Mouse (Mus musculus): ENCODE measurements around the gene Olfr1176. TPM values are rescaled to one million over a fixed set of nuclear protein-coding genes. Genes with fewer than 3 reads are reported as not detected.

Olfr1176 gene
- polyA plus RNA-seq (2012; rRNA removed), result not detected in 2 replicates

DNA sequence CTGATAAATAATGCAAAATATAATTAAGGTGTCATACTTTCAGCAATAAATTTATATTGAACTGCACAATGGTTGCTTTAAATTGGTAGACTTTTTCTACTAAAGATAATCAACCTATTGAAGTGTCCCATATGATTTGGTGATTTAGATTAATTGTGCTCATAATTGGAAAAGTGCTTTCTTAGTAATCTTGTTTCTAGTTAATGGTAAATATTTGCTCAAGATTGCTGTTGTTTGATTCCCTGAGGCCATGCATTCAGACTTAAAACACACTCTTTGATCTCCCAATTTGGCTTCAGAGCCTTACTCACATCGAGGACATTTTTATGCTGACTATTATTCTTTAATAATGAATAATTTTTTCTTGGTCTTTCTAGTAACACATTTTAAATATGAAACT is at the start of gene Olfr1176:
Olfr1176 (plus strand) TSS at position 301 of the 400 bp plus-strand sequence.
- Histone ChIP-seq H3K4me1 (replicated peaks; ENCODE audit: control insufficient read depth, insufficient read depth, low read length) (no peaks in the 10 kb centered on the region), H3K36me3 (ENCODE audit: control insufficient read depth, insufficient read depth, low read length) (no peaks in the 10 kb centered on the region), H3K4me3 (ENCODE audit: control insufficient read depth, insufficient read depth, low read length) (no peak within 1 kb of the TSS), H3K27ac (ENCODE audit: control insufficient read depth, insufficient read depth, low read length) (no peak within 1 kb of the TSS), H3K27me3 (ENCODE audit: control insufficient read depth, insufficient read depth, low read length) (no peaks in the 10 kb centered on the region)
- no peak for DNase-seq
- TF ChIP-seq POLR2A (IDR thresholded peaks at IDR 0.05; ENCODE audit: control insufficient read depth, extremely low read depth, insufficient read depth, low read length, poor library complexity), result no peak
- no peak for TF ChIP-seq CTCF (IDR thresholded peaks at IDR 0.05; ENCODE audit: borderline replicate concordance, control insufficient read depth, extremely low read depth, insufficient read depth, low read length, poor library complexity)
- 76% methylated on average over 1 of the region's 1 CpGs for WGBS

DNA sequence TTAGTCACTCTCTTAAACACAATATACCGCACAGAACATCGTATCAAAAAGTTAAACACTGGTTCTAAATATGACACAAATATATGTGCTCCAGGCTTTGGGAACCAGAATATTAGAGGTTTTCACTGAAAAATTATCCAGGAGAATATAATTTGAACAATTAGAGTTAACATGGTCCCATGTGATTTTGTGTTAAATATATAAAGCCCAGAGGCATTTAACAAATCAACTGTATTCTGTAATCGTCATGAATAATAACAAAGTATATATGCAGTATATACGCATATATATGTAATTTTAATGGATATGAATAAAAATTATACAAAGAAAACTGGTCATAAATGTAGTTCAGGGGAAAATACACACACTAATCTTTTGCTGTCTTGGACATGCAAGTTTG is 21.5 kb upstream of the Olfr1176 start, which contains the start of gene Olfr1174-ps:
Olfr1174-ps (minus strand) TSS at position 101 of the 400 bp plus-strand sequence.
- H3K36me3 ChIP-seq (ENCODE audit: control insufficient read depth, insufficient read depth, low read length), result no peaks in the 10 kb centered on the region
- TF ChIP-seq CTCF (IDR thresholded peaks at IDR 0.05; ENCODE audit: borderline replicate concordance, control insufficient read depth, extremely low read depth, insufficient read depth, low read length, poor library complexity), result no peak
- no peak for TF ChIP-seq POLR2A (IDR thresholded peaks at IDR 0.05; ENCODE audit: control insufficient read depth, extremely low read depth, insufficient read depth, low read length, poor library complexity)
- DNase-seq, result no peak
- no peak within 1 kb of the TSS for H3K27ac ChIP-seq (ENCODE audit: control insufficient read depth, insufficient read depth, low read length)
- 97% methylated on average over 4 of the region's 4 CpGs for WGBS
- no peak within 1 kb of the TSS for H3K4me3 ChIP-seq (ENCODE audit: control insufficient read depth, insufficient read depth, low read length)
- H3K27me3 ChIP-seq (ENCODE audit: control insufficient read depth, insufficient read depth, low read length), result no peaks in the 10 kb centered on the region
- H3K4me1 ChIP-seq (replicated peaks; ENCODE audit: control insufficient read depth, insufficient read depth, low read length), result no peaks in the 10 kb centered on the region

DNA sequence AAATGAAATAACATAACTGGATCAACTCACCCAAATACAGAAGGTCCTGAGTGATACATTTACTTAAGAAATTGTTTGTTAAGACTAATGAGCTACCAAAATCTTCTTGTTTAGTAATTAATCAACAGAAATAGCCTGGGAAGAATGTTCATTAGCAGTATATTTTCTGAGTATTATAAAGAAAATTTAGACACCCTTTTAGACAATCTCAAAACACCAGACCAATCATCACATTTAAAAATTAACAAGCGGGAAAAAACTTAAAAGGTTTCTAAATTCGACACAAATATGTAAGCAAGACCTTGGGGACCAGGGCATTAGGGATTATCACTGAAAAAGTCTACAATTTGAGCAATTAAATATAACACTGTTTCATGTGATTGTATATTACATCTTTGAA is 9.4 kb upstream of the Olfr1176 start, which contains the start of gene Olfr1175-ps:
Olfr1175-ps (minus strand) TSS at position 101 of the 400 bp plus-strand sequence.
- no peaks in the 10 kb centered on the region for H3K4me1 ChIP-seq (replicated peaks; ENCODE audit: control insufficient read depth, insufficient read depth, low read length)
- H3K4me3 ChIP-seq (ENCODE audit: control insufficient read depth, insufficient read depth, low read length), result no peak within 1 kb of the TSS
- H3K36me3 ChIP-seq (ENCODE audit: control insufficient read depth, insufficient read depth, low read length), result no peaks in the 10 kb centered on the region
- H3K27me3 ChIP-seq (ENCODE audit: control insufficient read depth, insufficient read depth, low read length), result no peaks in the 10 kb centered on the region
- no peak for TF ChIP-seq POLR2A (IDR thresholded peaks at IDR 0.05; ENCODE audit: control insufficient read depth, extremely low read depth, insufficient read depth, low read length, poor library complexity)
- no peak for DNase-seq
- H3K27ac ChIP-seq (ENCODE audit: control insufficient read depth, insufficient read depth, low read length), result no peak within 1 kb of the TSS
- WGBS, result 89% methylated on average over 2 of the region's 2 CpGs

DNA sequence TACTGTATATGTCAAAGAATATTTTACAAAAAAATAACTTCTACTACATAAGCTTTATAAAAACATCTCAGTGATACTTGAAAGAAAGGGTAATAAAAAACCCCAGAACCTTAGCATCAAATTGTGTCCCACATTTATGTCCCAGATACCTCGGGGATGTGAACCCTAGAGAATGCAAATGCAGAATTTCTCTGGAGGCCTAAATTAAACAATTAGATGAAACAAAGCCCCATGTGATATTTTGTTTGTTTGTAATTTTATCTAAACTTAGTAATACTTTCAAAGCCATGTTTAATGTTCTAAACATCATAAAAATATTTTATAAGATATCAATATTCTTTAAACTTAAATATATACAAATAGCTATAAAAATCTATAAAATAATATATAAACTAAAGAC is 9.9 kb downstream of the Olfr1176 start, which contains the start of gene Olfr1177-ps:
Olfr1177-ps (minus strand) TSS at position 101 of the 400 bp plus-strand sequence.
- Histone ChIP-seq H3K27ac (ENCODE audit: control insufficient read depth, insufficient read depth, low read length) (no peak within 1 kb of the TSS), H3K36me3 (ENCODE audit: control insufficient read depth, insufficient read depth, low read length) (no peaks in the 10 kb centered on the region), H3K4me1 (replicated peaks; ENCODE audit: control insufficient read depth, insufficient read depth, low read length) (no peaks in the 10 kb centered on the region), H3K4me3 (ENCODE audit: control insufficient read depth, insufficient read depth, low read length) (no peak within 1 kb of the TSS), H3K27me3 (ENCODE audit: control insufficient read depth, insufficient read depth, low read length) (no peaks in the 10 kb centered on the region)
- TF ChIP-seq CTCF (IDR thresholded peaks at IDR 0.05; ENCODE audit: borderline replicate concordance, control insufficient read depth, extremely low read depth, insufficient read depth, low read length, poor library complexity) (no peak), POLR2A (IDR thresholded peaks at IDR 0.05; ENCODE audit: control insufficient read depth, extremely low read depth, insufficient read depth, low read length, poor library complexity) (no peak)
- no peak for DNase-seq
- WGBS, result 87% methylated on average over 1 of the region's 1 CpGs

- H3K27me3 ChIP-seq (ENCODE audit: control insufficient read depth, insufficient read depth, low read length), result no peaks in the 10 kb centered on the region
- WGBS, result 4% methylated on average over 2 of the region's 2 CpGs
- TF ChIP-seq POLR2A (IDR thresholded peaks at IDR 0.05; ENCODE audit: control insufficient read depth, extremely low read depth, insufficient read depth, low read length, poor library complexity) (no peak), CTCF (IDR thresholded peaks at IDR 0.05; ENCODE audit: borderline replicate concordance, control insufficient read depth, extremely low read depth, insufficient read depth, low read length, poor library complexity) (no peak)
- H3K4me1 ChIP-seq (replicated peaks; ENCODE audit: control insufficient read depth, insufficient read depth, low read length), result no peaks in the 10 kb centered on the region
- no peak overlapping the region for H3K4me3 ChIP-seq (ENCODE audit: control insufficient read depth, insufficient read depth, low read length)
- DNase-seq, result no peak
- H3K27ac ChIP-seq (ENCODE audit: control insufficient read depth, insufficient read depth, low read length), result no peak overlapping the region
- H3K36me3 ChIP-seq (ENCODE audit: control insufficient read depth, insufficient read depth, low read length), result no peaks in the 10 kb centered on the region
Observed at GRCm38 (mm10) chr2:88356304-88356703, 19.8 kb downstream of the Olfr1176 start.

DNA sequence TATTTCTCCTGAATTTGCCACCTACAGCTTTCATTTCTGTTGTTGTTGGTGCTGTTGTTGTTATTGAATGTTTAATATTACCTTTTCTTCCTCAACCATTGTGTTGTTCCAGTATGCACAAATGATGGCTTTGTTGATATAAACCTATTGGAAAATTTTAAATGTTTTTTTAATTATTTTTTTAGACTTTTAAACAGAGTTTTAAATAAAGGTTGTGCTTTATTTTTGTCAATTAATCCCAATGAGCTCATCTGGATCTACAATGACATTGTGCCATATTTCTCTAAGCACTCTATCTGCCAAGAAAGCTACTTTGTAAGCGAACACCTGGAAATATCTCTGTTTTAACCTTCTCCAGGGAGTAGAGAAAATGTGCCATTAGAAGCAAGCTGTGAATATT is 50.2 kb downstream of the Olfr1176 start, which contains the start of gene Olfr1178:
Olfr1178 (plus strand) TSS at position 301 of the 400 bp plus-strand sequence.
- Histone ChIP-seq H3K27ac (ENCODE audit: control insufficient read depth, insufficient read depth, low read length) (no peak within 1 kb of the TSS), H3K4me3 (ENCODE audit: control insufficient read depth, insufficient read depth, low read length) (no peak within 1 kb of the TSS), H3K4me1 (replicated peaks; ENCODE audit: control insufficient read depth, insufficient read depth, low read length) (no peaks in the 10 kb centered on the region), H3K27me3 (ENCODE audit: control insufficient read depth, insufficient read depth, low read length) (no peaks in the 10 kb centered on the region), H3K36me3 (ENCODE audit: control insufficient read depth, insufficient read depth, low read length) (no peaks in the 10 kb centered on the region)
- TF ChIP-seq POLR2A (IDR thresholded peaks at IDR 0.05; ENCODE audit: control insufficient read depth, extremely low read depth, insufficient read depth, low read length, poor library complexity) (no peak), CTCF (IDR thresholded peaks at IDR 0.05; ENCODE audit: borderline replicate concordance, control insufficient read depth, extremely low read depth, insufficient read depth, low read length, poor library complexity) (no peak)
- WGBS, result 91% methylated on average over 1 of the region's 1 CpGs
- no peak for DNase-seq

Other genes starting within 250 kb of the Olfr1176 start
- not detected in 2 replicates for gene Olfr1164, start 242.8 kb upstream of the Olfr1176 start, polyA plus RNA-seq (2012; rRNA removed)
- gene Olfr1166, start 208.4 kb upstream of the Olfr1176 start, polyA plus RNA-seq (2012; rRNA removed), result not detected in 2 replicates
- not detected in 2 replicates for gene Olfr1167, start 181.5 kb upstream of the Olfr1176 start, polyA plus RNA-seq (2012; rRNA removed)
- not detected in 2 replicates for gene Olfr1168, start 154.8 kb upstream of the Olfr1176 start, polyA plus RNA-seq (2012; rRNA removed)
- not detected in 2 replicates for gene Olfr1170, start 108.4 kb upstream of the Olfr1176 start, polyA plus RNA-seq (2012; rRNA removed)
- gene Olfr1173, start 56.8 kb upstream of the Olfr1176 start, polyA plus RNA-seq (2012; rRNA removed), result not detected in 2 replicates
- gene Olfr1174-ps, start 21.6 kb upstream of the Olfr1176 start, polyA plus RNA-seq (2012; rRNA removed), result 0.05 TPM in 1 of 2 replicates, not detected in the other
- not detected in 2 replicates for gene Olfr1175-ps, start 9.5 kb upstream of the Olfr1176 start, polyA plus RNA-seq (2012; rRNA removed)
- gene Olfr1177-ps, start 9.8 kb downstream of the Olfr1176 start, polyA plus RNA-seq (2012; rRNA removed), result not detected in 2 replicates
- gene Olfr1178, start 50.3 kb downstream of the Olfr1176 start, polyA plus RNA-seq (2012; rRNA removed), result not detected in 2 replicates
- not detected in 2 replicates for gene Olfr1179, start 69.7 kb downstream of the Olfr1176 start, polyA plus RNA-seq (2012; rRNA removed)
- not detected in 2 replicates for gene Olfr1180, start 82.4 kb downstream of the Olfr1176 start, polyA plus RNA-seq (2012; rRNA removed)
- gene Olfr1181, start 89.5 kb downstream of the Olfr1176 start, polyA plus RNA-seq (2012; rRNA removed), result not detected in 2 replicates
- not detected in 2 replicates for gene Gm13757, start 112.4 kb downstream of the Olfr1176 start, polyA plus RNA-seq (2012; rRNA removed)
- gene Olfr1183, start 118.1 kb downstream of the Olfr1176 start, polyA plus RNA-seq (2012; rRNA removed), result not detected in 2 replicates
- gene Olfr1184, start 146.9 kb downstream of the Olfr1176 start, polyA plus RNA-seq (2012; rRNA removed), result not detected in 2 replicates
- gene Olfr1185-ps1, start 156.6 kb downstream of the Olfr1176 start, polyA plus RNA-seq (2012; rRNA removed), result not detected in 2 replicates
- gene Olfr1186, start 181.8 kb downstream of the Olfr1176 start, polyA plus RNA-seq (2012; rRNA removed), result not detected in 2 replicates
- gene Olfr1188, start 220.2 kb downstream of the Olfr1176 start, polyA plus RNA-seq (2012; rRNA removed), result not detected in 2 replicates
- gene Olfr1189, start 249.7 kb downstream of the Olfr1176 start, polyA plus RNA-seq (2012; rRNA removed), result not detected in 2 replicates

All from thymus, adult 2 months (tissue).